Mouse (Mus musculus) myocyte (in vitro differentiated cells): ENCODE data around the gene Rps3a1. TPM values are rescaled to one million over a fixed set of nuclear protein-coding genes. Genes with fewer than 3 reads are reported as not detected.
A peak's percentile ranks its signal among the peaks of the same experiment; 100 is the strongest.

ENCODE experiments used
- H3K27me3 ChIP-seq: one replicate; pipeline ENCODE4 v1.6.1; 2011; ENCODE audit not compliant: control insufficient read depth, insufficient read depth, insufficient read length
- H3K36me3 ChIP-seq: one replicate; pipeline ENCODE4 v1.6.1; 2011; ENCODE audit not compliant: control insufficient read depth, insufficient read depth
- H3K4me2 ChIP-seq: one replicate; pipeline ENCODE4 v1.6.1; 2011; ENCODE audit warnings: low read depth, control low read depth
- H3K4me3 ChIP-seq: one replicate; pipeline ENCODE4 v1.5.1; 2011; ENCODE audit warnings: mild to moderate bottlenecking, control low read depth, moderate library complexity
- H3K79me2 ChIP-seq: one replicate; pipeline ENCODE4 v1.6.1; 2011; ENCODE audit not compliant: control insufficient read depth, insufficient read depth
- H3ac ChIP-seq: one replicate; pipeline ENCODE4 v1.6.1; 2011; ENCODE audit not compliant: control insufficient read depth, insufficient read length
- CEBPB ChIP-seq: IDR thresholded peaks from 2 replicates; pipeline ENCODE4 v1.6.1; 2011; ENCODE audit warnings: mild to moderate bottlenecking, moderate library complexity; ENCODE audit not compliant: poor library complexity, insufficient read depth, severe bottlenecking
- E2F4 ChIP-seq: IDR thresholded peaks from one replicate; pipeline ENCODE4 v1.6.1; 2011; ENCODE audit warnings: mild to moderate bottlenecking, control low read depth, moderate library complexity; ENCODE audit not compliant: insufficient read depth
- MAX ChIP-seq: IDR thresholded peaks from one replicate; pipeline ENCODE4 v1.6.1; 2011; ENCODE audit warnings: low read depth, mild to moderate bottlenecking, control low read depth
- MYOD1 ChIP-seq, 3 experiments: IDR thresholded peaks; one replicate each; pipeline ENCODE4 v1.6.1; 2011; ENCODE audit warnings: control low read depth in 2 of 3, low read depth in 2 of 3, mild to moderate bottlenecking in 2 of 3, moderate library complexity in 1 of 3; ENCODE audit not compliant: insufficient read length in 2 of 3, control insufficient read depth in 1 of 3
- MYOG ChIP-seq, 3 experiments: IDR thresholded peaks; one replicate each; pipeline ENCODE4 v1.6.1; 2011; ENCODE audit warnings: control low read depth in 2 of 3, low read depth in 2 of 3, mild to moderate bottlenecking in 2 of 3; ENCODE audit not compliant: insufficient read length in 2 of 3, control insufficient read depth in 1 of 3, insufficient read depth in 1 of 3
- POLR2A ChIP-seq: IDR thresholded peaks from one replicate; pipeline ENCODE4 v1.6.1; 2011; ENCODE audit warnings: low read depth, mild to moderate bottlenecking, control low read depth, moderate library complexity; ENCODE audit not compliant: insufficient read length
- POLR2AphosphoS2 ChIP-seq: IDR thresholded peaks from one replicate; pipeline ENCODE4 v1.6.1; 2011; ENCODE audit warnings: low read depth, control low read depth; ENCODE audit not compliant: insufficient read length
- REST ChIP-seq: IDR thresholded peaks from one replicate; pipeline ENCODE4 v1.6.1; 2011; ENCODE audit warnings: mild to moderate bottlenecking, control low read depth, moderate library complexity; ENCODE audit not compliant: insufficient read depth, insufficient read length
- SRF ChIP-seq: IDR thresholded peaks from one replicate; pipeline ENCODE4 v1.6.1; 2011; ENCODE audit warnings: low read depth; ENCODE audit not compliant: control insufficient read depth, insufficient read length
- TCF12 ChIP-seq: IDR thresholded peaks from one replicate; pipeline ENCODE4 v1.6.1; 2011; ENCODE audit warnings: mild to moderate bottlenecking, control low read depth; ENCODE audit not compliant: poor library complexity, insufficient read depth, severe bottlenecking
- TCF3 ChIP-seq: IDR thresholded peaks from one replicate; pipeline ENCODE4 v1.6.1; 2011; ENCODE audit warnings: low read depth, control low read depth; ENCODE audit not compliant: insufficient read length
- USF1 ChIP-seq: IDR thresholded peaks from one replicate; pipeline ENCODE4 v1.6.1; 2011; ENCODE audit warnings: low read depth, mild to moderate bottlenecking, control low read depth, moderate library complexity
- polyA plus RNA-seq: library from polyadenylated mRNA; unstranded; fragments of >200 nt; fragmentation: generic; extraction: Trizol; gene quantifications from one replicate; pipeline ENCODE4 v1.2.1, GENCODE M21; 2012; ENCODE audit warnings: missing spikeins

The Rps3a1 gene
- polyA plus RNA-seq, 1 experiment = 428 TPM

DNA sequence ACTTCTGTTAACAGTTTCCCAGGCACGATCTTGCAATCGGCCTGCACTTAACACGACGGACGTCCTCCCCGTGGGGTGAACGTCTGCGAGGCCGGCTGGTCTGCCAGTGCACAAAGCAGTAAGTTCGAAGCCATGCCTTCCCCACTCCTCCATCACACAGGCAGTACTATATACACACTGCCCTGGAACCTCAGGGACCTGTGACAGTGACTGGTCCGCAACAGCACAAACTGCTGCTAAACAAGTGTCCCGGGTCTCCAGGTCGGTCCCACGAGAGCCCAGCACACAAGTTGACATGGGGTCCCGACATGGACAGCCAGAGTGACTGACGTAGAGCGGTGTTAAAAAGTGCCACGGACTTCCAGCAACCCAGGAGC is 628 bp downstream of the Rps3a1 start:
- Histone ChIP-seq H3K27me3 (no peaks in the 10 kb centered on the region), H3K4me2 (peak overlapping the region; percentile 95), H3ac (peak overlapping the region; percentile 93), H3K79me2 (peaks cover 32% of the 10 kb centered on the region), H3K4me3 (peak overlapping the region; percentile 99), H3K36me3 (peaks cover 30% of the 10 kb centered on the region)
- TF ChIP-seq REST = no peak
- no peak for TF ChIP-seq POLR2AphosphoS2
- TF ChIP-seq MYOD1 (IDR thresholded peaks at IDR 0.05; ENCODE audit: control insufficient read depth in 1 of 3, insufficient read length in 2 of 3, low read depth in 2 of 3) = no peak
- no peak for TF ChIP-seq MYOG (IDR thresholded peaks at IDR 0.05; ENCODE audit: control insufficient read depth in 1 of 3, insufficient read depth in 1 of 3, insufficient read length in 2 of 3, low read depth in 2 of 3)
- no peak for TF ChIP-seq USF1
- TF ChIP-seq POLR2A = no peak
- no peak for TF ChIP-seq E2F4
- TF ChIP-seq MAX = no peak
- TF ChIP-seq CEBPB = no peak
- no peak for TF ChIP-seq SRF

- Histone ChIP-seq H3ac (peak overlapping the region; percentile 93), H3K4me3 (peak overlapping the region; percentile 99), H3K36me3 (peaks cover 35% of the 10 kb centered on the region), H3K27me3 (no peaks in the 10 kb centered on the region), H3K4me2 (peak overlapping the region; percentile 95), H3K79me2 (peaks cover 32% of the 10 kb centered on the region)
- TF ChIP-seq POLR2AphosphoS2 (no peak), TCF12 (no peak), TCF3 (no peak), E2F4 (no peak), CEBPB (no peak), REST (no peak), POLR2A (no peak), MYOD1 (IDR thresholded peaks at IDR 0.05; ENCODE audit: control insufficient read depth in 1 of 3, insufficient read length in 2 of 3, low read depth in 2 of 3) (no peak), SRF (no peak), MAX (no peak), MYOG (IDR thresholded peaks at IDR 0.05; ENCODE audit: control insufficient read depth in 1 of 3, insufficient read depth in 1 of 3, insufficient read length in 2 of 3, low read depth in 2 of 3) (no peak), USF1 (no peak)
Observed at GRCm38 (mm10) chr3:86141366-86141765, 1.1 kb downstream of the Rps3a1 start.

DNA sequence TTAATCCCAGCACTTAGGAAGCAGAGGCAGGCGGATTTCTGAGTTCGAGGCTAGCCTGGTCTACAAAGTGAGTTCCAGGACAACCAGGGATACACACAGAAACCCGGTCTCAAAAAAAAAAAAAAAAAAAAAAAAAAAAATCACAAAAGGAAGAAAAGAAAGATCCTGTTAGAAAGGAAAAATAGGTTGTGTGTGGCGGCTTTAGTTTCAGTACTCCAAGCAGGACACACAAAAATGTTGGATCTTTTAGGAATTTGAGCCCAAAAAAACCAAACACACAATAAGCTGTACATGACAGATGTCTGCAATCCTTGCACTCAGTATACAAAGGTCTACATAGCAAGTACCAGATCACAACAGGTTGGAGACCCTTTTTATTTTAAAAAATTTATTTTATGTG is 2.8 kb downstream of the Rps3a1 start:
- TF ChIP-seq MYOD1 (IDR thresholded peaks at IDR 0.05; ENCODE audit: control insufficient read depth in 1 of 3, insufficient read length in 2 of 3, low read depth in 2 of 3) (no peak), POLR2A (no peak), TCF12 (no peak), E2F4 (no peak), CEBPB (no peak), USF1 (no peak), SRF (no peak), MYOG (IDR thresholded peaks at IDR 0.05; ENCODE audit: control insufficient read depth in 1 of 3, insufficient read depth in 1 of 3, insufficient read length in 2 of 3, low read depth in 2 of 3) (no peak), MAX (no peak), POLR2AphosphoS2 (no peak), REST (no peak), TCF3 (no peak)
- peaks cover 43% of the 10 kb centered on the region for H3K36me3 ChIP-seq
- no peaks in the 10 kb centered on the region for H3K27me3 ChIP-seq
- H3K4me3 ChIP-seq = no peak overlapping the region
- peaks cover 32% of the 10 kb centered on the region for H3K79me2 ChIP-seq
- no peak overlapping the region for H3ac ChIP-seq
- H3K4me2 ChIP-seq = no peak overlapping the region

- H3K4me2 ChIP-seq = no peak overlapping the region
- H3ac ChIP-seq = no peak overlapping the region
- peaks cover 44% of the 10 kb centered on the region for H3K36me3 ChIP-seq
- peaks cover 29% of the 10 kb centered on the region for H3K79me2 ChIP-seq
- no peak for TF ChIP-seq SRF
- no peak for TF ChIP-seq REST
- TF ChIP-seq CEBPB = no peak
- no peak for TF ChIP-seq TCF12
- no peak for TF ChIP-seq POLR2A
- TF ChIP-seq E2F4 = no peak
- TF ChIP-seq MAX = no peak
- TF ChIP-seq MYOD1 (IDR thresholded peaks at IDR 0.05; ENCODE audit: control insufficient read depth in 1 of 3, insufficient read length in 2 of 3, low read depth in 2 of 3) = no peak
- no peak for TF ChIP-seq USF1
- H3K27me3 ChIP-seq = no peaks in the 10 kb centered on the region
- H3K4me3 ChIP-seq = no peak overlapping the region
Observed at GRCm38 (mm10) chr3:86136936-86137574, 5.4 kb downstream of the Rps3a1 start.

- Histone ChIP-seq H3ac (no peak overlapping the region), H3K79me2 (peaks cover 19% of the 10 kb centered on the region), H3K4me2 (no peak overlapping the region), H3K4me3 (no peak overlapping the region), H3K27me3 (no peaks in the 10 kb centered on the region), H3K36me3 (peaks cover 42% of the 10 kb centered on the region)
- TF ChIP-seq MYOD1 (IDR thresholded peaks at IDR 0.05; ENCODE audit: control insufficient read depth in 1 of 3, insufficient read length in 2 of 3, low read depth in 2 of 3) (no peak), TCF12 (no peak), CEBPB (no peak), MYOG (IDR thresholded peaks at IDR 0.05; ENCODE audit: control insufficient read depth in 1 of 3, insufficient read depth in 1 of 3, insufficient read length in 2 of 3, low read depth in 2 of 3) (no peak), POLR2A (no peak), TCF3 (no peak), REST (no peak), E2F4 (no peak), MAX (no peak), SRF (no peak), USF1 (no peak)
Observed at GRCm38 (mm10) chr3:86135886-86136563, 6.5 kb downstream of the Rps3a1 start.
